In genomic region chr17:12372021-12372420, GRCm38 (mm10) we compare ENCODE assay signal across 8 mouse cellular contexts. TPM values are rescaled to one million over a fixed set of nuclear protein-coding genes. Genes with fewer than 3 reads are reported as not detected.
A peak's percentile ranks its signal among the peaks of the same experiment; 100 is the strongest.
DNase-seq lines count a peak whose midpoint lies in the region; ATAC-seq lines count a peak whose summit lies in the region.

No protein-coding gene starts in this region.

- 0 out of 2 replicates have a peak, but pooled peaks cover 3% of the 10 kb centered on the region for H3K4me1 ChIP-seq in limb, embryonic 13.5 days
- peaks cover 5% of the 10 kb centered on the region; the same call in 1 of the 2 replicates for H3K4me1 ChIP-seq in midbrain, embryonic 16.5 days (ENCODE audit: control insufficient read depth, insufficient read depth, low read length)

- peak overlapping the region; percentile 27 for H3K4me2 ChIP-seq in limb, embryonic 13.5 days (replicated peaks)
- H3K4me2 ChIP-seq in midbrain, embryonic 16.5 days (ENCODE audit: low read length), result no peak overlapping the region

- H3K27me3 ChIP-seq in limb, embryonic 13.5 days, result peaks cover 3% of the 10 kb centered on the region; the same call in 1 of the 2 replicates
- H3K27me3 ChIP-seq in midbrain, embryonic 16.5 days (ENCODE audit: control insufficient read depth, insufficient read depth, low read depth, low read length), result no peaks in the 10 kb centered on the region

- H3K36me3 ChIP-seq in limb, embryonic 13.5 days, result no peaks in the 10 kb centered on the region
- H3K36me3 ChIP-seq in midbrain, embryonic 16.5 days (ENCODE audit: control insufficient read depth, insufficient read depth, low read length), result no peaks in the 10 kb centered on the region

- H3K4me3 ChIP-seq in limb, embryonic 13.5 days, result no peak overlapping the region
- no peak overlapping the region for H3K4me3 ChIP-seq in midbrain, embryonic 16.5 days (ENCODE audit: low read depth, low read length)

- peak; percentile 36 to 51 for DNase-seq in urinary bladder, adult 18-20 months (ENCODE audit: low spot score in 2 of 2)
- DNase-seq in urinary bladder, postnatal 10 days (ENCODE audit: low spot score), result no peak
- peak; percentile 65 for DNase-seq in embryo, embryonic 11.5 days (ENCODE audit: low read depth, low spot score)
- peak; percentile 57 to 61 for DNase-seq in gastrocnemius, postnatal 36 days
- DNase-seq in kidney, adult 18-20 months, result peak; percentile 77
- DNase-seq in spleen, postnatal 14 days (ENCODE audit: low spot score in 2 of 2), result peak; percentile 44 to 70

- H3K27ac ChIP-seq in limb, embryonic 13.5 days, result no peak overlapping the region
- H3K27ac ChIP-seq in midbrain, embryonic 16.5 days (ENCODE audit: low read length), result no peak overlapping the region

- ATAC-seq in limb, embryonic 13.5 days (ENCODE audit: low FRiP score, low read depth), result no peak
- 0 out of 2 replicates have a peak, but pooled peaks have one; percentile 61 for ATAC-seq in midbrain, embryonic 16.5 days

- no peaks in the 10 kb centered on the region for H3K9me3 ChIP-seq in limb, embryonic 13.5 days
- H3K9me3 ChIP-seq in midbrain, embryonic 16.5 days (replicated peaks; ENCODE audit: control insufficient read depth, low read length, poor library complexity, severe bottlenecking), result no peaks in the 10 kb centered on the region

- intact Hi-C loops in gastrocnemius, postnatal 36 days (cut with DNase I), result loop anchor here (5.0 kb wide), 1 partner anchor 335 kb away; no protein-coding TSS in a partner anchor

- H3K9ac ChIP-seq in limb, embryonic 13.5 days, result no peak overlapping the region
- H3K9ac ChIP-seq in midbrain, embryonic 16.5 days (ENCODE audit: low read depth, low read length), result no peak overlapping the region

- 30% methylated on average over 4 of the region's 4 CpGs for WGBS in limb, embryonic 13.5 days
- 22% methylated on average over 4 of the region's 4 CpGs for WGBS in midbrain, embryonic 16.5 days

RNA-seq across cellular contexts. Expression of gene Plg, which starts 6.4 kb away (rescaled TPM):
- total RNA-seq in gastrocnemius, postnatal 36 days (2021), result under 1 TPM in 1 of 2 experiments, not detected in 1; 0.15 TPM
- 0.08 and 0.43 TPM in 2 replicates for polyA plus RNA-seq in limb, embryonic 13.5 days (2015; fragmentation: Nextera tagmentation; extraction: Ambion mirVana)
- 0.09 TPM in 1 of 2 replicates, not detected in the other for polyA plus RNA-seq in midbrain, embryonic 16.5 days (2015; fragmentation: Nextera tagmentation; extraction: Ambion mirVana)

RNA-seq across cellular contexts. Expression of gene Map3k4, which starts 53.4 kb away (rescaled TPM):
- 10 to 100 TPM; 25.0 to 27.0 TPM for total RNA-seq in gastrocnemius, postnatal 36 days (2021)
- 42.6 and 42.7 TPM in 2 replicates for polyA plus RNA-seq in limb, embryonic 13.5 days (2015; fragmentation: Nextera tagmentation; extraction: Ambion mirVana)
- 31.3 and 41.3 TPM in 2 replicates for polyA plus RNA-seq in midbrain, embryonic 16.5 days (2015; fragmentation: Nextera tagmentation; extraction: Ambion mirVana)
